Mouse (Mus musculus) CH12.LX (cell line): ENCODE data around the gene Slc34a2. TPM values are rescaled to one million over a fixed set of nuclear protein-coding genes. Genes with fewer than 3 reads are reported as not detected.

ENCODE experiments used
- DNase-seq: peaks from one replicate; pipeline ENCODE4 v3.0.0-alpha.2; 2013; ENCODE audit errors: extremely low read depth
- H3K27ac ChIP-seq: 2 replicates; pipeline ENCODE4 v1.5.1; 2012; ENCODE audit warnings: low read depth, mild to moderate bottlenecking, control low read depth, moderate library complexity; ENCODE audit not compliant: insufficient read depth
- H3K27me3 ChIP-seq: replicated peaks from 2 replicates; pipeline ENCODE3; 2012; ENCODE audit warnings: inconsistent platforms
- H3K36me3 ChIP-seq, 2 experiments: replicated peaks in 1 of 2; 2 replicates each; pipeline versions ENCODE3 to v1.6.1; 2012; ENCODE audit warnings: inconsistent platforms in 1 of 2, low read length in 1 of 2, mild to moderate bottlenecking in 1 of 2, mixed read lengths in 1 of 2, moderate library complexity in 1 of 2; ENCODE audit not compliant: control insufficient read depth in 1 of 2, insufficient read depth in 1 of 2
- H3K4me1 ChIP-seq, 2 experiments: 2 replicates each; pipeline ENCODE4 v1.6.1; 2012; ENCODE audit warnings: inconsistent platforms in 1 of 2, moderate library complexity in 1 of 2; ENCODE audit not compliant: insufficient read depth in 2 of 2, control insufficient read depth in 1 of 2
- H3K4me2 ChIP-seq: 2 replicates; pipeline ENCODE4 v1.6.1; 2012; ENCODE audit warnings: low read depth, mild to moderate bottlenecking, control low read depth; ENCODE audit not compliant: poor library complexity, insufficient read depth, severe bottlenecking
- H3K4me3 ChIP-seq, 3 experiments: fragments of 150-350 bp in 1 of 3; sonication (generic) in 1 of 3; replicated peaks in 1 of 3; 2 replicates each; pipeline versions ENCODE3 to v1.5.1; 2011 to 2012; ENCODE audit warnings: low read depth in 2 of 3, low read length in 2 of 3, mild to moderate bottlenecking in 2 of 3, moderate library complexity in 2 of 3, control low read depth in 1 of 3, improper control_type of control experiment in 1 of 3, inconsistent platforms in 1 of 3, mixed read lengths in 1 of 3; ENCODE audit not compliant: poor library complexity in 1 of 3
- H3K79me2 ChIP-seq: replicated peaks from 2 replicates; pipeline ENCODE4 v1.6.1; 2012; ENCODE audit warnings: mild to moderate bottlenecking, moderate library complexity; ENCODE audit not compliant: control insufficient read depth, poor library complexity, insufficient read depth, severe bottlenecking; ENCODE audit errors: extremely low read depth
- H3K9ac ChIP-seq: 2 replicates; pipeline ENCODE4 v1.6.1; 2012; ENCODE audit warnings: low read depth, mild to moderate bottlenecking, control low read depth, moderate library complexity; ENCODE audit not compliant: insufficient read depth
- H3K9me3 ChIP-seq: replicated peaks from 2 replicates; pipeline ENCODE3; 2012; ENCODE audit warnings: low read length, inconsistent platforms, mixed read lengths
- CHD1 ChIP-seq: IDR thresholded peaks from 2 replicates; pipeline ENCODE4 v1.6.1; 2012; ENCODE audit warnings: low read depth, low read length, improper control_type of control experiment, inconsistent platforms
- ELF1 ChIP-seq: IDR thresholded peaks from 2 replicates; pipeline ENCODE4 v1.6.1; 2014; ENCODE audit warnings: low read depth, mild to moderate bottlenecking, inconsistent platforms, low read length, improper control_type of control experiment
- EP300 ChIP-seq: IDR thresholded peaks from 2 replicates; pipeline ENCODE4 v1.6.1; 2011; ENCODE audit warnings: low read length, improper control_type of control experiment
- ETS1 ChIP-seq: conservative IDR thresholded peaks from 2 replicates; pipeline ENCODE4 v1.6.1; 2012; ENCODE audit warnings: low read depth, mild to moderate bottlenecking, inconsistent platforms, low read length, improper control_type of control experiment, moderate library complexity
- HCFC1 ChIP-seq: IDR thresholded peaks from 2 replicates; pipeline ENCODE4 v1.6.1; 2012; ENCODE audit warnings: low read depth, mild to moderate bottlenecking, inconsistent platforms, low read length, improper control_type of control experiment
- IRF4 ChIP-seq: IDR thresholded peaks from 2 replicates; pipeline ENCODE4 v1.6.1; 2014; ENCODE audit warnings: low read depth, mild to moderate bottlenecking, inconsistent platforms, low read length, improper control_type of control experiment
- JUN ChIP-seq: IDR thresholded peaks from 2 replicates; pipeline ENCODE4 v1.6.1; 2011; ENCODE audit warnings: low read depth, mild to moderate bottlenecking, low read length, improper control_type of control experiment, moderate library complexity; ENCODE audit not compliant: insufficient read depth
- JUND ChIP-seq: conservative IDR thresholded peaks from 2 replicates; pipeline ENCODE4 v1.6.1; 2011; ENCODE audit warnings: low read depth, low read length, improper control_type of control experiment
- MAFK ChIP-seq: IDR thresholded peaks from 2 replicates; pipeline ENCODE4 v1.6.1; 2011; ENCODE audit warnings: low read length, improper control_type of control experiment; ENCODE audit not compliant: insufficient replicate concordance
- MEF2A ChIP-seq: IDR thresholded peaks from 2 replicates; pipeline ENCODE4 v1.6.1; 2014; ENCODE audit warnings: low read depth, mild to moderate bottlenecking, inconsistent platforms, low read length, improper control_type of control experiment, borderline replicate concordance
- RCOR1 ChIP-seq: conservative IDR thresholded peaks from 2 replicates; pipeline ENCODE4 v1.6.1; 2012; ENCODE audit warnings: low read depth, mild to moderate bottlenecking, inconsistent platforms, low read length, improper control_type of control experiment
- SIN3A ChIP-seq: IDR thresholded peaks from 2 replicates; pipeline ENCODE4 v1.6.1; 2012; ENCODE audit warnings: low read length, improper control_type of control experiment, inconsistent platforms
- SMC3 ChIP-seq: IDR thresholded peaks from 2 replicates; pipeline ENCODE4 v1.6.1; 2011; ENCODE audit warnings: low read depth, low read length, improper control_type of control experiment
- TBP ChIP-seq: conservative IDR thresholded peaks from 2 replicates; pipeline ENCODE4 v1.6.1; 2011; ENCODE audit warnings: low read depth, low read length, improper control_type of control experiment
- TCF12 ChIP-seq: IDR thresholded peaks from 2 replicates; pipeline ENCODE4 v1.6.1; 2014; ENCODE audit warnings: low read depth, mild to moderate bottlenecking, inconsistent platforms, low read length, improper control_type of control experiment
- USF1 ChIP-seq: IDR thresholded peaks from 2 replicates; pipeline ENCODE4 v1.6.1; 2014; ENCODE audit warnings: low read depth, mild to moderate bottlenecking, inconsistent platforms, low read length, improper control_type of control experiment
- dilution Hi-C: fragments of 300-500 bp; cut with MboI; formaldehyde crosslinking; loops from 2 replicates; pipeline ENCODE4 v1.14.3; 2020; ENCODE audit warnings: low sequenced_read_pairs; ENCODE audit not compliant: extremely low pct_unique_long_range_greater_than_20kb, extremely low pct_ligation_motif_present
- in situ Hi-C: fragments of 300-500 bp; cut with MboI; formaldehyde crosslinking; loops from 3 replicates; pipeline ENCODE4 v1.14.3; 2019; ENCODE audit warnings: low sequenced_read_pairs, low pct_ligation_motif_present, low pct_unique_long_range_greater_than_20kb, mixed read lengths
- polyA plus RNA-seq: library from polyadenylated mRNA; unstranded; fragments of >175 nt; gene quantifications from 2 replicates; pipeline ENCODE4 v1.2.1, GENCODE M21; 2012; ENCODE audit warnings: low read depth; ENCODE audit not compliant: insufficient read length
- total RNA-seq, 2 experiments: library from RNA; depleted of rRNA; stranded (reverse); fragments of 300-350 nt in 1 of 2; fragments of >200 nt in 1 of 2; gene quantifications; 2 replicates each; pipeline ENCODE4 v1.2.3; 2012 to 2014

Slc34a2 gene
- total and polyA plus RNA-seq, 3 experiments: not detected

GRCm38 (mm10) chr5:53074553-53074952, 36.7 kb downstream of the Slc34a2 start:
- no peak overlapping the region for H3K27ac ChIP-seq
- H3K4me3 ChIP-seq: no peak overlapping the region
- no peaks in the 10 kb centered on the region for H3K9me3 ChIP-seq
- H3K27me3 ChIP-seq: no peaks in the 10 kb centered on the region
- dilution Hi-C loops: no loop called here
- TF ChIP-seq ETS1: no peak
- H3K79me2 ChIP-seq: no peaks in the 10 kb centered on the region
- no peaks in the 10 kb centered on the region for H3K4me1 ChIP-seq
- H3K36me3 ChIP-seq: no peaks in the 10 kb centered on the region
- in situ Hi-C loops: no loop called here
- no peak for DNase-seq
- H3K9ac ChIP-seq: no peak overlapping the region
- H3K4me2 ChIP-seq: no peak overlapping the region

GRCm38 (mm10) chr5:53078453-53078852, 40.6 kb downstream of the Slc34a2 start:
- no peak overlapping the region for H3K27ac ChIP-seq
- H3K27me3 ChIP-seq: no peaks in the 10 kb centered on the region
- no peak overlapping the region for H3K9ac ChIP-seq
- dilution Hi-C loops: no loop called here
- H3K4me1 ChIP-seq: no peaks in the 10 kb centered on the region
- no peaks in the 10 kb centered on the region for H3K9me3 ChIP-seq
- H3K79me2 ChIP-seq: no peaks in the 10 kb centered on the region
- no peak overlapping the region for H3K4me3 ChIP-seq
- in situ Hi-C loops: no loop called here
- H3K4me2 ChIP-seq: no peak overlapping the region
- no peaks in the 10 kb centered on the region for H3K36me3 ChIP-seq
- no peak for DNase-seq
- TF ChIP-seq RCOR1 (no peak), MAFK (no peak), TCF12 (no peak), CHD1 (no peak), SIN3A (no peak), TBP (no peak), HCFC1 (no peak), MEF2A (no peak), ELF1 (no peak), EP300 (no peak)
- TF ChIP-seq, all 38 proteins: peak for 0

GRCm38 (mm10) chr5:53087452-53087851, 49.6 kb downstream of the Slc34a2 start:
- dilution Hi-C loops: no loop called here
- no peak overlapping the region for H3K9ac ChIP-seq
- in situ Hi-C loops: no loop called here

More at GRCm38 (mm10) chr5:53087452-53087851, 49.6 kb downstream of the Slc34a2 start:
- Histone ChIP-seq H3K4me3 (no peak overlapping the region), H3K4me2 (peak overlapping the region; percentile 44; the same call in 1 of the 2 replicates), H3K36me3 (no peaks in the 10 kb centered on the region), H3K27me3 (peaks cover 3% of the 10 kb centered on the region), H3K79me2 (no peaks in the 10 kb centered on the region), H3K9me3 (no peaks in the 10 kb centered on the region), H3K4me1 (peaks cover 7 to 29% of the 10 kb centered on the region in 2 experiments; a peak in 3 of 4 replicates), H3K27ac (no peak overlapping the region)
- no peak for TF ChIP-seq USF1
- no peak for TF ChIP-seq SMC3
- peak; percentile 20; the same call in 1 of the 2 replicates for TF ChIP-seq ELF1
- peak; percentile 89 for TF ChIP-seq EP300
- TF ChIP-seq CHD1: no peak
- TF ChIP-seq IRF4: peak; percentile 69
- TF ChIP-seq JUND: peak; percentile 86
- peak; percentile 68 for TF ChIP-seq JUN
- peak; percentile 54 for DNase-seq
